In genomic region chr2:164359668-164360067, GRCm38 (mm10) we compare ENCODE assay signal across 34 mouse cellular contexts. TPM values are rescaled to one million over a fixed set of nuclear protein-coding genes. Genes with fewer than 3 reads are reported as not detected.
DNase-seq lines count a peak whose midpoint lies in the region; ATAC-seq and TF ChIP-seq lines count a peak whose summit lies in the region.
"Had no signal": no experiment of that assay in that cellular context is flagged by ENCODE, and none has a peak within 500 bp of the region (broad histone marks: within the 10 kb centered on the region; RNA-seq: fewer than 3 reads in every experiment).

No protein-coding gene starts in this region.

- peak; percentile 21 for DNase-seq in liver, embryonic 11.5 days (ENCODE audit: low spot score)
- no peak for DNase-seq in liver, postnatal 0 days
- DNase-seq in adrenal gland, postnatal 25 days, result no peak
- no peak for DNase-seq in layer of hippocampus, adult 2 months (ENCODE audit: low spot score in 2 of 2)
- DNase-seq: adrenal gland, postnatal 10 days; B cell, adult 2 months; cerebellum, adult 11-12 months; cerebellum, adult 8-10 months; cerebellum, postnatal 10 days; cerebellum, postnatal 36 days; gastrocnemius, postnatal 10 days; heart, adult 18-20 months; heart, postnatal 10 days; heart, postnatal 36 days had no signal

- no peaks in the 10 kb centered on the region for H3K4me1 ChIP-seq in liver, embryonic 11.5 days (replicated peaks; ENCODE audit: control insufficient read depth, insufficient read depth, low read length)
- peaks cover 5% of the 10 kb centered on the region; the same call in 1 of the 2 replicates for H3K4me1 ChIP-seq in liver, postnatal 0 days (ENCODE audit: insufficient read depth)
- H3K4me1 ChIP-seq: forebrain, embryonic 13.5 days; heart, embryonic 12.5 days; heart, embryonic 15.5 days; hindbrain, embryonic 13.5 days had no signal

- no peak overlapping the region for H3K9ac ChIP-seq in liver, embryonic 11.5 days (ENCODE audit: low read depth, low read length)
- no peak overlapping the region for H3K9ac ChIP-seq in liver, postnatal 0 days (replicated peaks)
- H3K9ac ChIP-seq: forebrain, embryonic 13.5 days; heart, embryonic 12.5 days; heart, embryonic 15.5 days; hindbrain, embryonic 13.5 days had no signal

- H3K27me3 ChIP-seq in liver, embryonic 11.5 days (replicated peaks; ENCODE audit: control insufficient read depth, insufficient read depth, low read length), result no peaks in the 10 kb centered on the region; the same call in none of the 2 replicates
- no peaks in the 10 kb centered on the region for H3K27me3 ChIP-seq in liver, postnatal 0 days (ENCODE audit: insufficient read depth, low read length)
- H3K27me3 ChIP-seq: Patski had no signal

- no peak for TF ChIP-seq CTCF in liver, postnatal 0 days (IDR thresholded peaks at IDR 0.05; ENCODE audit: low read depth)
- TF ChIP-seq CTCF in layer of hippocampus, adult 2 months (conservative IDR thresholded peaks at IDR 0.05), result no peak

- no peaks in the 10 kb centered on the region for H3K9me3 ChIP-seq in liver, embryonic 11.5 days (ENCODE audit: control insufficient read depth, low read length)
- no peaks in the 10 kb centered on the region for H3K9me3 ChIP-seq in liver, postnatal 0 days (ENCODE audit: low read length)
- H3K9me3 ChIP-seq: forebrain, embryonic 10.5 days; forebrain, embryonic 13.5 days; heart, embryonic 12.5 days; heart, embryonic 15.5 days; hindbrain, embryonic 10.5 days; hindbrain, embryonic 13.5 days had no signal

- no peak overlapping the region for H3K4me3 ChIP-seq in liver, embryonic 11.5 days (ENCODE audit: low read depth, low read length)
- no peak overlapping the region for H3K4me3 ChIP-seq in liver, postnatal 0 days (ENCODE audit: low read depth, low read length)
- H3K4me3 ChIP-seq in layer of hippocampus, adult 2 months, result no peak overlapping the region
- H3K4me3 ChIP-seq: forebrain, embryonic 10.5 days; forebrain, embryonic 13.5 days; heart, embryonic 12.5 days; heart, embryonic 15.5 days; hindbrain, embryonic 10.5 days; hindbrain, embryonic 13.5 days had no signal

- 61% methylated on average over 5 of the region's 5 CpGs for WGBS in liver, embryonic 11.5 days
- 58% methylated on average over 5 of the region's 5 CpGs for WGBS in liver, postnatal 0 days (ENCODE audit: insufficient replicate concordance)

- no peaks in the 10 kb centered on the region for H3K36me3 ChIP-seq in liver, embryonic 11.5 days (ENCODE audit: control insufficient read depth, insufficient read depth, low read length)
- H3K36me3 ChIP-seq in liver, postnatal 0 days (replicated peaks; ENCODE audit: insufficient read depth, low read length), result no peaks in the 10 kb centered on the region
- H3K36me3 ChIP-seq: forebrain, embryonic 10.5 days; G1E; heart, embryonic 12.5 days; heart, embryonic 15.5 days; hindbrain, embryonic 10.5 days; hindbrain, embryonic 13.5 days had no signal

- H3K27ac ChIP-seq in liver, embryonic 11.5 days (ENCODE audit: low read depth, low read length), result no peak overlapping the region
- H3K27ac ChIP-seq in liver, postnatal 0 days (ENCODE audit: low read depth), result no peak overlapping the region
- H3K27ac ChIP-seq in layer of hippocampus, adult 2 months, result no peak overlapping the region
- H3K27ac ChIP-seq: forebrain, embryonic 10.5 days; forebrain, embryonic 13.5 days; heart, embryonic 15.5 days; hindbrain, embryonic 10.5 days; hindbrain, embryonic 13.5 days had no signal

- H3K4me2 ChIP-seq in liver, embryonic 11.5 days, result no peak overlapping the region
- no peak overlapping the region for H3K4me2 ChIP-seq in liver, postnatal 0 days (ENCODE audit: low read depth, low read length)
- H3K4me2 ChIP-seq: forebrain, embryonic 13.5 days; heart, embryonic 12.5 days; heart, embryonic 15.5 days; hindbrain, embryonic 13.5 days had no signal

- no peak for ATAC-seq in liver, embryonic 11.5 days (replicated peaks; ENCODE audit: low FRiP score)
- no peak for ATAC-seq in liver, postnatal 0 days
- peak; percentile 53 for ATAC-seq in granulocyte monocyte progenitor cell, adult 5-6 weeks (replicated peaks; ENCODE audit: poor library complexity, severe bottlenecking)
- ATAC-seq in monocyte, adult 5-6 weeks (replicated peaks; ENCODE audit: insufficient number of reproducible peaks, low FRiP score, low TSS enrichment, poor library complexity, severe bottlenecking), result peak; percentile 55; the same call in 1 of the 2 replicates
- ATAC-seq: forebrain, embryonic 13.5 days; forebrain, embryonic 16.5 days; hindbrain, embryonic 16.5 days had no signal

- no peak for TF ChIP-seq EP300 in liver, postnatal 0 days (IDR thresholded peaks at IDR 0.05; ENCODE audit: low read depth)

RNA-seq across cellular contexts. Expression of gene Svs5, which starts 27.1 kb away (rescaled TPM):
- not detected in 2 replicates for polyA plus RNA-seq in liver, embryonic 11.5 days (2014; fragmentation: Nextera tagmentation; extraction: Ambion mirVana)
- not detected in 2 replicates for polyA plus RNA-seq in liver, postnatal 0 days (2015; fragmentation: Nextera tagmentation; extraction: Ambion mirVana)
- total RNA-seq in granulocyte monocyte progenitor cell, adult 5-6 weeks (2014; fragmentation: Nextera tagmentation), result not detected in 2 replicates
- total RNA-seq in granulocyte monocyte progenitor cell, adult 5-6 weeks (2017), result not detected in 2 replicates
- total RNA-seq in monocyte, adult 5-6 weeks (2017), result not detected in 3 replicates
- 0.73 and 3.9 TPM in 2 replicates for total RNA-seq in adrenal gland, postnatal 25 days (2021)
- not detected for total RNA-seq in layer of hippocampus, adult 2 months (2021)
- total RNA-seq: CH12.LX; G1E; gastrocnemius, adult 18-20 months; gastrocnemius, postnatal 10 days; gastrocnemius, postnatal 4 days; heart, adult 18-20 months; heart, postnatal 10 days; heart, postnatal 36 days had no signal
- polyA plus RNA-seq: brain, embryonic 14.5 days; embryonic facial prominence, embryonic 11.5 days; embryonic facial prominence, embryonic 14.5 days; forebrain, embryonic 10.5 days; forebrain, embryonic 13.5 days; forebrain, embryonic 16.5 days; G1E; heart, embryonic 12.5 days; heart, embryonic 15.5 days; hindbrain, embryonic 10.5 days; hindbrain, embryonic 13.5 days; hindbrain, embryonic 16.5 days; Patski had no signal

RNA-seq across cellular contexts. Expression of gene Slpi, which starts 29.2 kb away (rescaled TPM):
- polyA plus RNA-seq in liver, embryonic 11.5 days (2014; fragmentation: Nextera tagmentation; extraction: Ambion mirVana), result 9.4 and 11.6 TPM in 2 replicates
- 59.4 and 63.6 TPM in 2 replicates for polyA plus RNA-seq in liver, postnatal 0 days (2015; fragmentation: Nextera tagmentation; extraction: Ambion mirVana)
- total RNA-seq in granulocyte monocyte progenitor cell, adult 5-6 weeks (2014; fragmentation: Nextera tagmentation), result 228 and 251 TPM in 2 replicates
- total RNA-seq in granulocyte monocyte progenitor cell, adult 5-6 weeks (2017), result 46.7 and 49.3 TPM in 2 replicates
- total RNA-seq in monocyte, adult 5-6 weeks (2017), result 7.4 to 25.2 TPM (median 20.6 TPM) in 3 replicates
- total RNA-seq in adrenal gland, postnatal 25 days (2021), result 5.2 and 7.9 TPM in 2 replicates
- 1 to 10 TPM in 1 of 2 experiments, not detected in 1; 1.8 TPM for total RNA-seq in layer of hippocampus, adult 2 months (2021)
- total RNA-seq: G1E had no signal
- polyA plus RNA-seq: forebrain, embryonic 13.5 days; forebrain, embryonic 16.5 days; G1E; hindbrain, embryonic 10.5 days had no signal

RNA-seq across cellular contexts. Expression of gene Svs6, which starts 43.1 kb away (rescaled TPM):
- not detected in 2 replicates for polyA plus RNA-seq in liver, embryonic 11.5 days (2014; fragmentation: Nextera tagmentation; extraction: Ambion mirVana)
- polyA plus RNA-seq in liver, postnatal 0 days (2015; fragmentation: Nextera tagmentation; extraction: Ambion mirVana), result not detected in 2 replicates
- not detected in 2 replicates for total RNA-seq in granulocyte monocyte progenitor cell, adult 5-6 weeks (2014; fragmentation: Nextera tagmentation)
- not detected in 2 replicates for total RNA-seq in granulocyte monocyte progenitor cell, adult 5-6 weeks (2017)
- total RNA-seq in monocyte, adult 5-6 weeks (2017), result not detected in 3 replicates
- total RNA-seq in adrenal gland, postnatal 25 days (2021), result not detected in 2 replicates
- not detected for total RNA-seq in layer of hippocampus, adult 2 months (2021)
- total RNA-seq: adrenal gland, adult 18-20 months; adrenal gland, postnatal 10 days; adrenal gland, postnatal 4 days; CH12.LX; G1E; gastrocnemius, adult 18-20 months; gastrocnemius, postnatal 10 days; gastrocnemius, postnatal 4 days; heart, adult 18-20 months; heart, postnatal 10 days; heart, postnatal 36 days had no signal
- polyA plus RNA-seq: brain, embryonic 14.5 days; embryonic facial prominence, embryonic 11.5 days; embryonic facial prominence, embryonic 14.5 days; forebrain, embryonic 10.5 days; forebrain, embryonic 13.5 days; forebrain, embryonic 16.5 days; G1E; heart, embryonic 12.5 days; heart, embryonic 15.5 days; hindbrain, embryonic 10.5 days; hindbrain, embryonic 13.5 days; hindbrain, embryonic 16.5 days; Patski had no signal

RNA-seq across cellular contexts. Expression of gene Rbpjl, which starts 43.3 kb away (rescaled TPM):
- 0.04 and 0.12 TPM in 2 replicates for polyA plus RNA-seq in liver, embryonic 11.5 days (2014; fragmentation: Nextera tagmentation; extraction: Ambion mirVana)
- not detected in 2 replicates for polyA plus RNA-seq in liver, postnatal 0 days (2015; fragmentation: Nextera tagmentation; extraction: Ambion mirVana)
- total RNA-seq in granulocyte monocyte progenitor cell, adult 5-6 weeks (2014; fragmentation: Nextera tagmentation), result not detected in 2 replicates
- not detected in 2 replicates for total RNA-seq in granulocyte monocyte progenitor cell, adult 5-6 weeks (2017)
- total RNA-seq in monocyte, adult 5-6 weeks (2017), result not detected in 3 replicates
- total RNA-seq in adrenal gland, postnatal 25 days (2021), result not detected in 2 replicates
- under 1 TPM; 0.07 to 0.46 TPM for total RNA-seq in layer of hippocampus, adult 2 months (2021)
- total RNA-seq: adrenal gland, adult 18-20 months; gastrocnemius, adult 18-20 months; heart, adult 18-20 months; heart, postnatal 10 days; heart, postnatal 36 days had no signal
- polyA plus RNA-seq: embryonic facial prominence, embryonic 11.5 days; forebrain, embryonic 10.5 days; forebrain, embryonic 13.5 days; G1E; hindbrain, embryonic 10.5 days had no signal

RNA-seq across cellular contexts. Expression of gene Matn4, which starts 45.3 kb away (rescaled TPM):
- polyA plus RNA-seq in liver, embryonic 11.5 days (2014; fragmentation: Nextera tagmentation; extraction: Ambion mirVana), result 0.14 and 0.32 TPM in 2 replicates
- 0.18 and 0.25 TPM in 2 replicates for polyA plus RNA-seq in liver, postnatal 0 days (2015; fragmentation: Nextera tagmentation; extraction: Ambion mirVana)
- not detected in 2 replicates for total RNA-seq in granulocyte monocyte progenitor cell, adult 5-6 weeks (2014; fragmentation: Nextera tagmentation)
- not detected in 2 replicates for total RNA-seq in granulocyte monocyte progenitor cell, adult 5-6 weeks (2017)
- total RNA-seq in monocyte, adult 5-6 weeks (2017), result not detected in 3 replicates
- total RNA-seq in adrenal gland, postnatal 25 days (2021), result 0.73 and 1.3 TPM in 2 replicates
- 10 to 100 TPM; 10.3 to 11.2 TPM for total RNA-seq in layer of hippocampus, adult 2 months (2021)
- total RNA-seq: CH12.LX had no signal
- polyA plus RNA-seq: forebrain, embryonic 10.5 days; G1E had no signal

Comparison
In these comparisons a context has a peak if more than half of its experiments do, and no peak if none do; other contexts are left out.
1. ATAC-seq: peak in granulocyte monocyte progenitor cell, adult 5-6 weeks (single experiment) and monocyte, adult 5-6 weeks (single experiment); none in liver, embryonic 11.5 days (single experiment) and liver, postnatal 0 days (single experiment).